Mouse (Mus musculus) myocyte (in vitro differentiated cells): ENCODE data around the gene Bcl9l.

Experiments used
- E2F4 ChIP-seq: IDR thresholded peaks from one replicate; pipeline ENCODE4 v1.6.1; 2011; ENCODE audit warnings: mild to moderate bottlenecking, control low read depth, moderate library complexity; ENCODE audit not compliant: insufficient read depth
- POLR2A ChIP-seq: IDR thresholded peaks from one replicate; pipeline ENCODE4 v1.6.1; 2011; ENCODE audit warnings: low read depth, mild to moderate bottlenecking, control low read depth, moderate library complexity; ENCODE audit not compliant: insufficient read length
- SRF ChIP-seq: IDR thresholded peaks from one replicate; pipeline ENCODE4 v1.6.1; 2011; ENCODE audit warnings: low read depth; ENCODE audit not compliant: control insufficient read depth, insufficient read length
- TCF12 ChIP-seq: IDR thresholded peaks from one replicate; pipeline ENCODE4 v1.6.1; 2011; ENCODE audit warnings: mild to moderate bottlenecking, control low read depth; ENCODE audit not compliant: poor library complexity, insufficient read depth, severe bottlenecking
- USF1 ChIP-seq: IDR thresholded peaks from one replicate; pipeline ENCODE4 v1.6.1; 2011; ENCODE audit warnings: low read depth, mild to moderate bottlenecking, control low read depth, moderate library complexity

- TF ChIP-seq E2F4 (no peak), TCF12 (no peak), POLR2A (peak; percentile 51), SRF (no peak), USF1 (no peak)
Observed at GRCm38 (mm10) chr9:44486335-44486734, 3.7 kb downstream of the Bcl9l start.
